Mouse (Mus musculus) liver, embryonic 16.5 days (tissue): Measurements from ENCODE around the gene Immt. TPM values are rescaled to one million over a fixed set of nuclear protein-coding genes. Genes with fewer than 3 reads are reported as not detected.
"Not testable (repeated sequence)": the region's sequence is repeated elsewhere in the genome, so short reads cannot be mapped to it uniquely, and the experiment has no call there.

Experiments
- ATAC-seq: fragments of 200-750 bp; cut with Nextera tagmentation; 2 replicates; pipeline ENCODE4 v1.8.0; 2017; ENCODE audit warnings: low read depth, mild to moderate bottlenecking, moderate number of reproducible peaks, moderate library complexity
- H3K27ac ChIP-seq: fragments of 300-500 bp; sonication (generic); 2 replicates; pipeline ENCODE4 v1.5.1; 2014; ENCODE audit warnings: mild to moderate bottlenecking, low read length
- H3K27me3 ChIP-seq: fragments of 300-500 bp; sonication (generic); 2 replicates; pipeline ENCODE4 v1.6.1; 2014; ENCODE audit warnings: low read depth, low read length, mixed read lengths; ENCODE audit not compliant: control insufficient read depth, insufficient read depth
- H3K36me3 ChIP-seq: fragments of 300-500 bp; sonication (generic); 2 replicates; pipeline ENCODE4 v1.6.1; 2014; ENCODE audit warnings: mild to moderate bottlenecking; ENCODE audit not compliant: control insufficient read depth, insufficient read depth
- H3K4me1 ChIP-seq: fragments of 300-500 bp; sonication (generic); 2 replicates; pipeline ENCODE4 v1.6.1; 2014; ENCODE audit warnings: low read depth, low read length, mixed read lengths; ENCODE audit not compliant: control insufficient read depth
- H3K4me2 ChIP-seq: fragments of 300-500 bp; sonication (generic); 2 replicates; pipeline ENCODE4 v1.6.1; 2014; ENCODE audit warnings: low read depth, low read length, mixed read lengths
- H3K4me3 ChIP-seq: fragments of 300-500 bp; sonication (generic); 2 replicates; pipeline ENCODE4 v1.5.1; 2014; ENCODE audit warnings: low read depth, mild to moderate bottlenecking, low read length
- H3K9ac ChIP-seq: fragments of 300-500 bp; sonication (generic); 2 replicates; pipeline ENCODE4 v1.6.1; 2014; ENCODE audit warnings: low read depth, low read length
- H3K9me3 ChIP-seq: fragments of 300-500 bp; sonication (generic); replicated peaks from 2 replicates; pipeline ENCODE4 v1.6.1; 2016; ENCODE audit warnings: low read length; ENCODE audit not compliant: control insufficient read depth
- WGBS: fragments of 180-500 bp; shearing (Covaris S2); extraction: QIAGEN DNeasy Blood & Tissue Kit; methylation state at CpG from one replicate; pipeline ENCODE4 v1.1.7; 2014; ENCODE audit not compliant: insufficient replicate concordance; 5-methylcytosine and 5-hydroxymethylcytosine counted together
- polyA plus RNA-seq: library from polyadenylated mRNA; unstranded; fragments of >200 nt; fragmentation: Nextera tagmentation; extraction: Ambion mirVana; gene quantifications from 2 replicates; pipeline ENCODE4 v1.2.1, GENCODE M21; 2015

Gene Immt
- polyA plus RNA-seq, 1 experiment from 2014 or later: 111 TPM

DNA sequence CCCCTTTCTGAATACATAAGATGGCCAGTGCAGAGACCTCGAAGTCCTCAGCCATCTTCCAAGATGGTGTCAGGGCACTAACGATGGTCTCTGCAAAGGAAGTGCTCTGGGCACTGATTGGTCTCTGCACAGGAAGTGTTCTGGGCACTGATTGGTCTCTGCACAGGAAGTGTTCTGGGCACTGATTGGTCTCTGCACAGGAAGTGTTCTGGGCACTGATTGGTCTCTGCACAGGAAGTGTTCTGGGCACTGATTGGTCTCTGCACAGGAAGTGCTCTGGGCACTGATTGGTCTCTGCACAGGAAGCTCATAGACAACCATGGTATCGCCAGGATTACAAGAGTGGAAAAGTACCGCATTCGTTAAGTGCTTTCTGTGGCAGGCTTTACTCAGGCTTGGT, 94.1 kb downstream of the Immt start:
- H3K9me3 ChIP-seq, H3K27ac ChIP-seq, ATAC-seq, H3K27me3 ChIP-seq, H3K4me2 ChIP-seq, H3K9ac ChIP-seq, H3K4me3 ChIP-seq, H3K4me1 ChIP-seq: not testable (repeated sequence)
- WGBS: 52% methylated on average over 5 of the region's 5 CpGs
- H3K36me3 ChIP-seq: peaks cover 36% of the 10 kb centered on the region

Other genes with a start within 250 kb of the Immt start
- gene Kdm3a, start 198.3 kb upstream of the Immt start, polyA plus RNA-seq: 16.5 and 18.4 TPM in 2 replicates
- 3.2 and 3.4 TPM in 2 replicates for gene Reep1, start 123.8 kb upstream of the Immt start, polyA plus RNA-seq
- gene Mrpl35, start 4.4 kb upstream of the Immt start, polyA plus RNA-seq: 51.1 and 55.0 TPM in 2 replicates
- 47.5 and 50.9 TPM in 2 replicates for gene Ptcd3, start 77.4 kb downstream of the Immt start, polyA plus RNA-seq
- 13.8 and 14.3 TPM in 2 replicates for gene Polr1a, start 77.7 kb downstream of the Immt start, polyA plus RNA-seq